Mouse (Mus musculus) left cerebral cortex, postnatal 25 days (tissue): ENCODE results near the gene Saal1. TPM values are rescaled to one million over a fixed set of nuclear protein-coding genes. Genes with fewer than 3 reads are reported as not detected.
"Not testable (repeated sequence)": the region's sequence is repeated elsewhere in the genome, so short reads cannot be mapped to it uniquely, and the experiment has no call there.

Experiments
- DNase-seq, 2 experiments: peaks; one replicate each; pipeline ENCODE4 v3.0.0; 2022; ENCODE audit warnings: low spot score in 2 of 2, mixed read lengths in 1 of 2
- intact Hi-C: fragments of 180-260 bp; cut with DNase I; formaldehyde crosslinking; loops from one replicate; pipeline ENCODE4 v1.15.1; 2025
- total RNA-seq, 2 experiments: library from RNA; stranded (reverse); gene quantifications; 2 replicates each; pipeline ENCODE4 v1.2.3; 2021

Saal1 gene
- total RNA-seq, 2 experiments from 2014 or later = 8.0 TPM

DNA sequence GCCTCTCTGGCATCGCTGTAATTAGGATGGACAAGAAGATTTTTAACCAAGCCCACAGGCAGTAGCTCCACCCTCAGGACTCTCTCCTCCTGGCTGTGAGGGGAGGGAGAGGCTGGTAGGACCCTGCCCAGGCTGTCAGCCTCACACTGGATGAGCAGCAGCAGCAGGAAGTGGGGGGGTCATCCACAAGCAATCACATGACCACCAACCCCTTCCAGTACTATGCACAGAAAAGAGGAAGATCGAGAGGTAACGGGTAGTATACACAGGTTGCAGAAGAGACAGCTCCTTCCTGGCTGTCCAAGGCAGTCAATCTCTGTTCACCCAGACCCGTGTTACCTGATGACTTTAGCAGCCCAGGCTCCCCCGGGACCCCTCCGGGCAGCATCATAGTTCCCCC, 1.8 kb upstream of the Saal1 start:
- no peak for DNase-seq
- intact Hi-C loops = loop anchor here (10.0 kb wide), 1 partner anchor 317 kb away; the partner anchor contains the start of gene Kcnc1

DNA sequence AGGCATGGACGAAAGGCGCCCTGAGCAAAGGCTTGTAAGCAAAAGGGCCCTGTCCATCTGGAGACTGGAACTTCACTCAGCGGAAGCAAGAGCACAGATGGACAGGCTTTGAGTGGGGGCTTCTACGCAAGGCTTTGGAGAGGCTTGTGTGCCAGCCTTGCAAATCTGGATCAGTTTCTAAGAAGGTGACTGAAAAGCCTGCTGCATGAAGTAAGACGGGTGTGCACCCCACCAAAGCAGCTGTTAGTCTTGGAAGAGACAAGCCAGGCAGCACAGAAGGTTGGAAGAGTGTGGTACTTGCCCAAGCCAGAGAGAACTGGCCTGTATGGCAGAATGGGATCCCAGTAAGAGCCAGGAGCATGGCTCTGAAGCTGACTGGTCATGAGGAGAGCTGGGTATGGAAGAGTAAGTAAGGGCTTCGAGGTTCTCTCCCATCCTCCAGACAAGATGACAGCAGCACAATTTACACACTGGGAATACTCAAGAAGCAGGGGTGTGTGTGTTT, 9.9 kb downstream of the Saal1 start:
- intact Hi-C loops = no loop called here
- DNase-seq = no peak

DNA sequence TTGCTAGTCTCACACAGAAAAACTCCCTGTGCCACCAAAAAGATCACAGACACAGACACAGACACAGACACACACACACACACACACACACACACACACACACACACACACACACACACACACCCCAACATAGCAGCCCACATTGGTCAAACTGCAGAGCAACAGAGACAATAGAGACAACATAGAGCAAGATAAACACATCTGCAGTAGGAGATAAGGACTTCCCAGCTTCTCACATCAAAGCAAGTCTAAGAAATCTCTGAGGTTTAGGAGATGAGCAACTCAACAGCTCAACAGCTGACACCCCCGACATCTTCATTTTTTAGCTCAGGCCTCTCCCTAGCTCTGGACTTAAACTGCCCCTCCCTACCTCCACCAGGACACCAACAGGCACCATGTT, 13.7 kb downstream of the Saal1 start:
- intact Hi-C loops = no loop called here
- no peak for DNase-seq

- no peak for DNase-seq
- intact Hi-C loops = no loop called here
Measured at GRCm38 (mm10) chr7:46686827-46687226, 23.7 kb downstream of the Saal1 start.

DNA sequence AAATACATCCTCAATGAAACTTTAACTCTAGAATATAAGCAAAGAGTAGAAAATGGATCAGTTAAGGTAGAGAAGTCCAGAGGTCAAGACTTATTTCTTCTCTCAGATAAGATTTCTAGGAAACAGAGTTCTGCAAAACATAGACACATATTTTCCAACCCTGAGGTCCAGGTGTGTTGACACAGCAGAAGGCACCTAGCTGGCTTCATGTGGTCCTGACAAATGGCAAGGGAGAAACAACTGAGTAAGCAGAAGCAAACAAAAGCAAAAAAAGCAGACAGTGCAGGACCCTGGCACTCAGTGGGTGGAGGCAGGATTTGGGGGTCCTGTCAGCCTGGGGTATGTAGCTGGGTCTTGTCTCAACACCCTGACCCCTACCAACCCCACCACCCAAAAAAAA, 29.7 kb downstream of the Saal1 start:
- intact Hi-C loops = no loop called here
- DNase-seq = no peak

GRCm38 (mm10) chr7:46679044-46679443, 31.4 kb downstream of the Saal1 start:
- DNase-seq, intact Hi-C loops: not testable (repeated sequence)

- no peak for DNase-seq
- intact Hi-C loops = no loop called here
Measured at GRCm38 (mm10) chr7:46678417-46678816, 32.1 kb downstream of the Saal1 start.

GRCm38 (mm10) chr7:46676808-46677360, 33.6 kb downstream of the Saal1 start:
- intact Hi-C loops = no loop called here
- no peak for DNase-seq

DNA sequence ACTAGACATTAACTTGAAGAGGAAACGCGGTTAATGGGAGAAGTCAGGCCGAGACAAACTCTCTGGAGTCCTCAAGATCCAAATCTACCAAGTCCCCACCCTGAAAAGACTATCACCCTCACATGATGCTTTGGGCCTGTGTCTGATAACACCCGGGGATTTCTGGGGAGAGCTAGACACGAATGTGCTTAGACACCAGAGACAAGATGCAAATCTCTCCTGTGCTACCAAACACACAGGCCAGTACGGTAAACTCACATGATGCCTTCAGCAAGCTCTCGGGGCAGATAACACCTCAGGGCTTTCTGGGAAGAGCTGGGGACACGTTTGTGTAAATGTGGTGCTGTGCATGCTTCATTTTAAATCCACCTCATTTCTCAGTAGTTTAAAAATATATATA, 34.6 kb downstream of the Saal1 start:
- intact Hi-C loops = no loop called here
- no peak for DNase-seq

- DNase-seq = no peak
- intact Hi-C loops = no loop called here
Measured at GRCm38 (mm10) chr7:46675061-46675460, 35.4 kb downstream of the Saal1 start.

DNA sequence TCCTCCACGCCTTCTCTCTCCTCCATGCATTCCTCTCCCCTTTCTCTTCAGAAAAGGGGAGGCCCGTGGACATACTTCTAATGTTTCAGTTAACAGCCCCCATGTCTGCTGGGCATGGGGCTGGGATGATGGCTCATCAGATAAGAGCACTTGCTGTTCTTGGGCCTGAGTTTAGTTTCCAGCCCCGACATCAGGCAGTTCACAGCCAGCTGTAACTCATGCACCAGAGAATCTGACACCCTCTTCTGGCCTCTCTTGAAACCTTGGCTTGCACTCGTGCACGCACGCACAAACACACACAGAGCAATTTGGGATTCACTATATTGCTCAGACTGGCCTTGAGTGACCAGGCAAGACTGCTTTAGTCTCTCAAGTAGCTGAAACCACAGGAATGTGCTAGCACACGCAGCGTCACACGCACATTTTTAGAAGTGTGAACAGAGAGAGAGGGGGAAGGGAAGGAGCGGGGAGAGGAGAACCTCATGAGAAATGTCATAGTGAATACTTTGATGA, 38.3 kb downstream of the Saal1 start, which contains the start of gene Tph1:
Gene Tph1 (minus strand): TSS at position 378 of the 513 bp plus-strand sequence.
- DNase-seq = no peak
- intact Hi-C loops = no loop called here

GRCm38 (mm10) chr7:46667256-46667655, 43.2 kb downstream of the Saal1 start:
- intact Hi-C loops = no loop called here
- DNase-seq = no peak

GRCm38 (mm10) chr7:46665236-46665635, 45.2 kb downstream of the Saal1 start:
- intact Hi-C loops = no loop called here
- no peak for DNase-seq

DNA sequence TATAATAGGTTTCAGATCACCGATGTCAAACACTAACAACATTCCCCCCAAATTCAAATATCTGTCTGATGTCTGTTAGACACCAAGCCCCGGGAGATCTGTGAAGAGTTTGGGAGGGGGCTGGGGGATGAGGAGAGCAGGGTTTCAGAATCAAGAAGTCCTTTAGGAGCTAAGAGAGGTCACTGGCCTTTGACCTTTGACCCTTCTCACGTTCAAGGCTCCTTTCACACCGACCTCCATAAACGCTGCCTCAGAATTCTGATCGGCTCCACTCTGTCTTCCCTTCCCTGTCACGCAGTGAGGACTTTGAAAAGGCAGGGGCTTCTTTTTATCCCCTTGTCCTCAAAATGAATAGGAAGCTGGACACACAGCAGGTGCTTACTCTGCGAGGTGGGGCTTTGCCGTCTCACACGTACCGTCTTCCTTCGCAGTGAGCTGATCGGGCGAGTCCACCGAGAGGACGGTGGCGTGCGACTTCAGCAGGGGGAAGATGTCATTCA, 48.8 kb downstream of the Saal1 start:
- DNase-seq = no peak
- intact Hi-C loops = no loop called here

DNA sequence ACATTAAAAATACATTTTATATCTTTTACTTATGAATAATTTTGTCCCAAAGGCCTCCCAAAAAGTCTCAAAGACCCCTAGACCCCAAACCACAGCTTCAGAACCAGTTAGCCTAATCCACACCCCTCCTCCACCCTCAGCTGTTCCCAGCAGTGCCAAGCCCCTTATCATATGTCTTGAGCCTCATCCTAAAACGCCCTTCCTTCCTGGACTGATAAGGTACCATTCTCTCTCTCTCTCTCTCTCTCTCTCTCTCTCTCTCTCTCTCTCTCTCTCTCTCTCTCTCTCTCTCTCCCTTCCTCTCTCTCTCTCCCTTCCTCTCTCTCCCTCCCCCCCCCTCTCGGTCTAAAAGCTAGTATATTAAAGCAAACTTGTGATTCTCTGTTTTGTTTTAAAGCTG, 58.2 kb downstream of the Saal1 start:
- intact Hi-C loops = no loop called here
- no peak for DNase-seq

DNA sequence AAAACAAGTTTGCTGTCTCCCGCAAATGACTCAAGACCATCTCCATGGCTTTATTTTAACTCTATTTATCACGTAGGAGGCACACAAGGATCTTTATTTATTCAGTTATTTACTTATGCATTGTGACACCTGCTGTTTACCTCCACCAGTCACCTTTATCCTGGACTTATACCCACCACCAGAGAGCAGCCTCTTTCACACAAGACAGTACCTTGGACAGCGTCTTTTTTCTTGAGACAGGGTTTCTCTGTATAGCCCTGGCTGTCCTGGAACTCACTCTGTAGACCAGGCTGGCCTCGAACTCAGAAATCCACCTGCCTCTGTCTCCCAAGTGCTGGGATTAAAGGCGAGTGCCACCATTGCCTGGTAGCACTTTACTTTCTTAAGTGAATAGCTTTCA, 60.2 kb downstream of the Saal1 start:
- intact Hi-C loops, DNase-seq: not testable (repeated sequence)

GRCm38 (mm10) chr7:46648431-46649140, 61.9 kb downstream of the Saal1 start:
- intact Hi-C loops = no loop called here
- peak in 1 of 2 experiments; percentile 51 for DNase-seq

DNA sequence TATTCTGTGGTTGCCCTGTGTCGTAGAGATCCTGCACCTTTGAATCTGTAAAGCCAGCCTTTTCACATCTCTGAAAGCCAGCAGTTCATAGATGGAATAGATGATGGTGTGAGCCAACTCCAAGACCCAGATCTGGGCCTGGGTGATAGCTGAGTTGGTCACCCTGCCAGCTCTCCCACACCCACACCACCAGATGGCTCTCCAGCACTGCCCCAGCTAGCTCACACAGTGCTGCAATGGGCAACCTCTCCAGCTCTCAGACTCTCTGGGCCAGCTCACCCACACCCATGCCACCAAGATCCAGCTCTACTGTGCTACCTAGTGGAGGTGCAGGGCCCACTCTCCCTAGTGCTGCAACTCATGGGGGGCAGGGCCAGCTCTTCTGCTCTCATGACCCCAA, 67.3 kb downstream of the Saal1 start:
- intact Hi-C loops = no loop called here
- peak; percentile 15 to 63 for DNase-seq

GRCm38 (mm10) chr7:46640062-46640461, 70.4 kb downstream of the Saal1 start:
- no peak for DNase-seq
- intact Hi-C loops = no loop called here

DNA sequence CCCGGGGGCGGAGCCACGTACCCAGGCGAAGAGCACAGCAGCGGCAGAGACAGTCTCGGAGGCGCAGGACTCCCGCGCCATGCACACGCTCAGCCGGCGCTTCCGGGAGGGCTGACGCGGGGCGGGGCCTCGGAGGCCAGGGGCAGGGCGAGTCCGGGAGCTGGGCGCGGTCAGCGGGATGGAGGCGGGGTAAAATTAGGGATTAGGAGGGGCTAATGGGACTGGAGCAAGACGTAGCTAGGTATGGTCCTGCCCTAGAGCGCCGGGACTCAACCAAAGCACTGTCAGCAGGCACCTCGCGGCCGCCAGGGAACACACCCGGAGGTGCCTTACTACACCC, 70.8 kb downstream of the Saal1 start, which contains the start of gene Sergef:
Gene Sergef (minus strand): TSS at position 116 of the 340 bp plus-strand sequence.
- peak; percentile 89 to 93 for DNase-seq
- intact Hi-C loops = loop anchor here (2.0 kb wide), 2 partner anchors 15 to 71 kb away; partner anchors contain the start of gene Saal1
